In genomic region chr3:123322147-123322546, GRCm38 (mm10) we compare ENCODE assay signal across 8 mouse cellular contexts. TPM values are rescaled to one million over a fixed set of nuclear protein-coding genes. Genes with fewer than 3 reads are reported as not detected.
A peak's percentile ranks its signal among the peaks of the same experiment; 100 is the strongest.
DNase-seq lines count a peak whose midpoint lies in the region; ATAC-seq lines count a peak whose summit lies in the region.

No protein-coding gene starts in this region.

- no peak overlapping the region for H3K9ac ChIP-seq in hindbrain, embryonic 11.5 days (ENCODE audit: low read depth, low read length)
- H3K9ac ChIP-seq in forebrain, embryonic 12.5 days: no peak overlapping the region

- WGBS in hindbrain, embryonic 11.5 days: 31% methylated on average over 1 of the region's 1 CpGs
- WGBS in hindbrain, embryonic 10.5 days: 29% methylated on average over 1 of the region's 1 CpGs
- WGBS in forebrain, embryonic 12.5 days: 23% methylated on average over 1 of the region's 1 CpGs

- no peak overlapping the region for H3K27ac ChIP-seq in hindbrain, embryonic 11.5 days (ENCODE audit: low read depth, low read length)
- H3K27ac ChIP-seq in hindbrain, embryonic 10.5 days: no peak overlapping the region
- no peak overlapping the region for H3K27ac ChIP-seq in forebrain, embryonic 12.5 days

- no peak overlapping the region for H3K4me3 ChIP-seq in hindbrain, embryonic 11.5 days (ENCODE audit: low read depth, low read length)
- H3K4me3 ChIP-seq in hindbrain, embryonic 10.5 days: no peak overlapping the region
- no peak overlapping the region for H3K4me3 ChIP-seq in forebrain, embryonic 12.5 days (replicated peaks)

- H3K4me2 ChIP-seq in hindbrain, embryonic 11.5 days (replicated peaks; ENCODE audit: low read depth, low read length): no peak overlapping the region
- no peak overlapping the region for H3K4me2 ChIP-seq in forebrain, embryonic 12.5 days

- H3K27me3 ChIP-seq in hindbrain, embryonic 11.5 days (ENCODE audit: control insufficient read depth, insufficient read depth, low read length): no peaks in the 10 kb centered on the region
- H3K27me3 ChIP-seq in hindbrain, embryonic 10.5 days (ENCODE audit: insufficient read depth, poor library complexity, severe bottlenecking): no peaks in the 10 kb centered on the region
- H3K27me3 ChIP-seq in forebrain, embryonic 12.5 days: no peaks in the 10 kb centered on the region

- no peaks in the 10 kb centered on the region for H3K9me3 ChIP-seq in hindbrain, embryonic 11.5 days (ENCODE audit: control insufficient read depth, low read length)
- no peaks in the 10 kb centered on the region for H3K9me3 ChIP-seq in hindbrain, embryonic 10.5 days
- no peaks in the 10 kb centered on the region for H3K9me3 ChIP-seq in forebrain, embryonic 12.5 days

- ATAC-seq in hindbrain, embryonic 11.5 days (ENCODE audit: low FRiP score): peak; percentile 62; the same call in 1 of the 2 replicates
- peak; percentile 59; the same call in 1 of the 2 replicates for ATAC-seq in forebrain, embryonic 12.5 days (ENCODE audit: low FRiP score)

- no peaks in the 10 kb centered on the region for H3K4me1 ChIP-seq in hindbrain, embryonic 11.5 days (replicated peaks; ENCODE audit: control insufficient read depth, insufficient read depth, low read length)
- no peaks in the 10 kb centered on the region for H3K4me1 ChIP-seq in hindbrain, embryonic 10.5 days (replicated peaks)
- no peaks in the 10 kb centered on the region for H3K4me1 ChIP-seq in forebrain, embryonic 12.5 days

- DNase-seq in hindbrain, embryonic 11.5 days (ENCODE audit: low spot score): peak; percentile 71
- no peak for DNase-seq in hindbrain, embryonic 10.5 days (ENCODE audit: low spot score)
- DNase-seq in thymus, postnatal 14 days: peak; percentile 23
- no peak for DNase-seq in thymus, postnatal 36 days
- peak; percentile 64 for DNase-seq in lung, postnatal 10 days
- no peak for DNase-seq in testis, postnatal 14 days (ENCODE audit: low spot score)
- no peak for DNase-seq in layer of hippocampus, adult 9-11 months

- no peaks in the 10 kb centered on the region for H3K36me3 ChIP-seq in hindbrain, embryonic 11.5 days (ENCODE audit: control insufficient read depth, insufficient read depth, low read length)
- no peaks in the 10 kb centered on the region for H3K36me3 ChIP-seq in hindbrain, embryonic 10.5 days
- no peaks in the 10 kb centered on the region for H3K36me3 ChIP-seq in forebrain, embryonic 12.5 days (replicated peaks)

RNA-seq across cellular contexts. Expression of gene Sec24d, which starts 54.9 kb away (rescaled TPM):
- 25.2 and 27.1 TPM in 2 replicates for polyA plus RNA-seq in hindbrain, embryonic 11.5 days (2014; fragmentation: Nextera tagmentation; extraction: Ambion mirVana)
- polyA plus RNA-seq in hindbrain, embryonic 10.5 days (2016; fragmentation: Nextera tagmentation; extraction: Ambion mirVana): 20.1 and 20.2 TPM in 2 replicates
- polyA plus RNA-seq in forebrain, embryonic 12.5 days (2016; fragmentation: Nextera tagmentation; extraction: Ambion mirVana): 13.2 and 16.9 TPM in 2 replicates

Comparison
In these comparisons a context has a peak if more than half of its experiments do, and no peak if none do; other contexts are left out.
1. DNase-seq: peak in hindbrain, embryonic 11.5 days (single experiment), thymus, postnatal 14 days (single experiment) and lung, postnatal 10 days (single experiment); none in hindbrain, embryonic 10.5 days (single experiment), thymus, postnatal 36 days (0 of 2), testis, postnatal 14 days (single experiment) and layer of hippocampus, adult 9-11 months (single experiment).